Mouse (Mus musculus) small intestine, adult 2 months (tissue): ENCODE results near the gene Sugt1. TPM values are rescaled to one million over a fixed set of nuclear protein-coding genes. Genes with fewer than 3 reads are reported as not detected.

Source experiments
- H3K27ac ChIP-seq: fragments of 200-500 bp; 2 replicates; pipeline ENCODE4 v1.5.1; 2012; ENCODE audit warnings: low read depth, low read length, control low read depth, inconsistent platforms; ENCODE audit not compliant: insufficient read depth
- H3K27me3 ChIP-seq: fragments of 200-500 bp; 2 replicates; pipeline ENCODE4 v1.6.1; 2012; ENCODE audit warnings: mild to moderate bottlenecking, moderate library complexity, low read length, inconsistent platforms; ENCODE audit not compliant: control insufficient read depth, insufficient read depth
- H3K36me3 ChIP-seq: fragments of 200-500 bp; 2 replicates; pipeline ENCODE4 v1.6.1; 2012; ENCODE audit warnings: mild to moderate bottlenecking, low read length, control low read depth, inconsistent platforms; ENCODE audit not compliant: control insufficient read depth, insufficient read depth
- H3K4me1 ChIP-seq: fragments of 200-500 bp; 2 replicates; pipeline ENCODE4 v1.6.1; 2012; ENCODE audit warnings: low read length, inconsistent platforms, mixed read lengths; ENCODE audit not compliant: control insufficient read depth, insufficient read depth, insufficient read length
- H3K4me3 ChIP-seq: fragments of 200-500 bp; 2 replicates; pipeline ENCODE4 v1.5.1; 2012; ENCODE audit warnings: low read depth, mild to moderate bottlenecking, control low read depth, inconsistent platforms, low read length, moderate library complexity
- CTCF ChIP-seq: fragments of 200-500 bp; IDR thresholded peaks from 2 replicates; pipeline ENCODE4 v1.5.1; 2012; ENCODE audit warnings: low read depth, mild to moderate bottlenecking, control low read depth, inconsistent platforms, low read length, moderate library complexity, mixed read lengths; ENCODE audit not compliant: insufficient replicate concordance, insufficient read length; ENCODE audit errors: extremely low read depth
- POLR2A ChIP-seq: fragments of 200-500 bp; IDR thresholded peaks from 2 replicates; pipeline ENCODE4 v1.6.1; 2012; ENCODE audit warnings: low read depth, mild to moderate bottlenecking, control low read depth, inconsistent platforms, low read length, moderate library complexity
- WGBS: fragments of 180-500 bp; shearing (Covaris S2); methylation state at CpG from one replicate; pipeline ENCODE4 v1.1.7; 2018; 5-methylcytosine and 5-hydroxymethylcytosine counted together
- polyA plus RNA-seq: library from polyadenylated mRNA; depleted of rRNA; stranded (reverse); fragments of >200 nt; gene quantifications from 2 replicates; pipeline ENCODE4 v1.2.3, GENCODE M21; 2012

Sugt1 gene
- polyA plus RNA-seq, 1 experiment: 1.7 TPM

- TF ChIP-seq CTCF: peak; percentile 80
- TF ChIP-seq POLR2A: no peak
- no peaks in the 10 kb centered on the region for H3K27me3 ChIP-seq
- H3K4me3 ChIP-seq: peak overlapping the region; percentile 54
- 13% methylated on average over 33 of the region's 33 CpGs for whole genome bisulfite sequencing
- H3K27ac ChIP-seq: no peak overlapping the region
- no peaks in the 10 kb centered on the region for H3K36me3 ChIP-seq
- H3K4me1 ChIP-seq: peaks cover 3% of the 10 kb centered on the region; the same call in 1 of the 2 replicates
Observed at GRCm38 (mm10) chr14:79661005-79661917, 73.8 kb downstream of the Sugt1 start.

- Histone ChIP-seq H3K4me3 (peak within 1 kb of the TSS; percentile 54), H3K36me3 (no peaks in the 10 kb centered on the region), H3K27ac (no peak within 1 kb of the TSS), H3K27me3 (no peaks in the 10 kb centered on the region), H3K4me1 (peaks cover 3% of the 10 kb centered on the region; the same call in 1 of the 2 replicates)
- 68% methylated on average over 4 of the region's 4 CpGs for WGBS
- TF ChIP-seq CTCF: no peak
- no peak for TF ChIP-seq POLR2A
Observed at GRCm38 (mm10) chr14:79662001-79662400, 74.5 kb downstream of the Sugt1 start, which contains the start of gene Cnmd. Gene Cnmd, minus strand, starts transcription at chr14:79662170.

- Histone ChIP-seq H3K27ac (no peak overlapping the region), H3K4me1 (no peaks in the 10 kb centered on the region), H3K36me3 (no peaks in the 10 kb centered on the region), H3K27me3 (no peaks in the 10 kb centered on the region), H3K4me3 (no peak overlapping the region)
- no peak for TF ChIP-seq CTCF
- TF ChIP-seq POLR2A: no peak
- WGBS: 77% methylated on average over 3 of the region's 3 CpGs
Observed at GRCm38 (mm10) chr14:79671008-79671407, 83.5 kb downstream of the Sugt1 start.

- no peak overlapping the region for H3K27ac ChIP-seq
- no peaks in the 10 kb centered on the region for H3K27me3 ChIP-seq
- no peaks in the 10 kb centered on the region for H3K4me1 ChIP-seq
- TF ChIP-seq CTCF: no peak
- TF ChIP-seq POLR2A: no peak
- H3K4me3 ChIP-seq: no peak overlapping the region
- 84% methylated on average over 5 of the region's 5 CpGs for WGBS
- H3K36me3 ChIP-seq: no peaks in the 10 kb centered on the region
Observed at GRCm38 (mm10) chr14:79672567-79672966, 85.1 kb downstream of the Sugt1 start.

GRCm38 (mm10) chr14:79673083-79674013 is 85.9 kb downstream of the Sugt1 start:
- H3K27me3 ChIP-seq: no peaks in the 10 kb centered on the region
- WGBS: 54% methylated on average over 17 of the region's 17 CpGs
- H3K27ac ChIP-seq: no peak overlapping the region
- no peaks in the 10 kb centered on the region for H3K36me3 ChIP-seq
- no peaks in the 10 kb centered on the region for H3K4me1 ChIP-seq
- H3K4me3 ChIP-seq: no peak overlapping the region
- TF ChIP-seq POLR2A: no peak

GRCm38 (mm10) chr14:79677108-79677753 is 89.7 kb downstream of the Sugt1 start:
- TF ChIP-seq CTCF (no peak), POLR2A (no peak)
- Histone ChIP-seq H3K27me3 (no peaks in the 10 kb centered on the region), H3K4me3 (no peak overlapping the region), H3K27ac (no peak overlapping the region), H3K4me1 (no peaks in the 10 kb centered on the region), H3K36me3 (no peaks in the 10 kb centered on the region)
- 59% methylated on average over 15 of the region's 15 CpGs for WGBS
